Mouse (Mus musculus) cortical plate, adult 2 months (tissue): ENCODE data around the gene Tial1.

ENCODE experiments used
- CTCF ChIP-seq: fragments of 200-500 bp; IDR thresholded peaks from 2 replicates; pipeline ENCODE4 v1.5.1; 2011; ENCODE audit warnings: mild to moderate bottlenecking, control low read depth, low read length; ENCODE audit not compliant: insufficient read depth; ENCODE audit errors: extremely low read depth
- POLR2A ChIP-seq: fragments of 200-500 bp; IDR thresholded peaks from 2 replicates; pipeline ENCODE4 v1.6.1; 2011; ENCODE audit warnings: mild to moderate bottlenecking, low read length, control low read depth; ENCODE audit not compliant: insufficient read depth; ENCODE audit errors: extremely low read depth

DNA sequence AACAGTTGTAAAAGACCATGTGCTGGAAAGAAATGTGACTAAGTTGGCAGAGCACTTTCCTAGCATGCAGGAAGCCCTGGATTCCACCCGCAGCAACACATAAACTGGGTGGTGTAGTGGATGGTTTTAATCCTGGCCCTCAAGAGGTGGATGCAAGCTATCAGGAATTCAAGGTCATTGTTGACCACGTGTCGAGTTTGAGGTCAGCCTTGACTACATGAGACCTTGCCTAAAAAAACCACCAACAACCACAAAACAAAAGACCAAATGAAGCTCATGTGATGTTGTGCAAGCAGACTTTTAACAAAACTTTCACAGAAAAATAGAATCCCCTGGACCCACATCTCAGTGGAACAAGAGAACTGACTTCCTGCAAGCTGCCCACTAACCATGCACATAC, 39.0 kb downstream of the Tial1 start:
- TF ChIP-seq CTCF: no peak
- TF ChIP-seq POLR2A: no peak
